Mouse (Mus musculus): ENCODE measurements around the gene Thada. TPM values are rescaled to one million over a fixed set of nuclear protein-coding genes. Genes with fewer than 3 reads are reported as not detected.

The Thada gene
- total and polyA plus RNA-seq, 3 experiments: 17.3 to 26.7 (median 22.2) TPM

DNA sequence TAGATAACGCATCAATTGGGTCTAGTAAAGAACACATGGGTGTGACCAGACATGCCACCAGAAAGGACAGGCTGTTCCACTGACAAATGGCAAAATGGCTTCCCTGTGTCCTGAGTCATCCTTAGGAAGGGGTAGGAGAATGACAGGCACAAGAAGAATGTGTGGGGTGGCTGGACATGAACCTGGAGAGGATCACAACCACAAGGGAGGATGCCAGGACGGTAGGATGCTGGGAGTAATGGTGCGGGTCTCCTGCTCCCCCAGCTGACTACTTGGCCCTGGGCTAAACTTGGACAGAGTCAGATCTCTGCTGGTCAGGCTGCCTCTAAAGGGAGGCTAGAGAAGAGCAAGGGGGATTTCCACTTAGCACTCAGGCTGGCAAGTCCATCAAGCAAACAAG is 270.2 kb downstream of the Thada start:
- DNase-seq (ENCODE audit: extremely low read depth): no peak
- no peak overlapping the region for H3K27ac ChIP-seq (ENCODE audit: insufficient read depth, low read depth)
- dilution Hi-C loops (cut with MboI; ENCODE audit: extremely low pct_ligation_motif_present, extremely low pct_unique_long_range_greater_than_20kb, low sequenced_read_pairs) (no loop called here), in situ Hi-C loops (cut with MboI; ENCODE audit: low pct_ligation_motif_present, low pct_unique_long_range_greater_than_20kb, low sequenced_read_pairs) (loop anchor here (5.0 to 10.0 kb wide), 3 partner anchors 181 to 321 kb away; no protein-coding TSS in a partner anchor)
- H3K4me1 ChIP-seq (ENCODE audit: control insufficient read depth in 1 of 2, insufficient read depth in 2 of 2): peaks cover 12 to 48% of the 10 kb centered on the region in 2 experiments
- no peak overlapping the region for H3K4me3 ChIP-seq (replicated peaks in 1 of 3; ENCODE audit: low read depth in 2 of 3, low read length in 2 of 3, poor library complexity in 1 of 3)
- no peak overlapping the region for H3K9ac ChIP-seq (ENCODE audit: insufficient read depth, low read depth)
- peaks cover 36 to 84% of the 10 kb centered on the region in 2 experiments for H3K36me3 ChIP-seq (replicated peaks in 1 of 2; ENCODE audit: control insufficient read depth in 1 of 2, insufficient read depth in 1 of 2, low read length in 1 of 2)
- no peaks in the 10 kb centered on the region for H3K9me3 ChIP-seq (replicated peaks; ENCODE audit: low read length)
- no peaks in the 10 kb centered on the region for H3K27me3 ChIP-seq (replicated peaks)
- TF ChIP-seq IRF4 (IDR thresholded peaks at IDR 0.05; ENCODE audit: low read depth, low read length): no peak
- no peak for TF ChIP-seq SMC3 (IDR thresholded peaks at IDR 0.05; ENCODE audit: low read depth, low read length)
- TF ChIP-seq RCOR1 (conservative IDR thresholded peaks at IDR 0.05; ENCODE audit: low read depth, low read length): no peak
- no peak for TF ChIP-seq CHD2 (IDR thresholded peaks at IDR 0.05; ENCODE audit: low read length)
- TF ChIP-seq NELFE (IDR thresholded peaks at IDR 0.05; ENCODE audit: low read depth, low read length): no peak
- no peak for TF ChIP-seq UBTF (IDR thresholded peaks at IDR 0.05; ENCODE audit: low read depth, low read length)
- no peak for TF ChIP-seq MYC (IDR thresholded peaks at IDR 0.05; ENCODE audit: low read depth, low read length)
- TF ChIP-seq ETS1 (conservative IDR thresholded peaks at IDR 0.05; ENCODE audit: low read depth, low read length): no peak
- no peak for TF ChIP-seq SIN3A (IDR thresholded peaks at IDR 0.05; ENCODE audit: low read length)
- no peak for TF ChIP-seq KAT2A (IDR thresholded peaks at IDR 0.05; ENCODE audit: insufficient replicate concordance, low read length)
- TF ChIP-seq POLR2AphosphoS2 (IDR thresholded peaks at IDR 0.05; ENCODE audit: low read depth, low read length): no peak
- no peak for TF ChIP-seq BHLHE40 (IDR thresholded peaks at IDR 0.05; ENCODE audit: low read depth, low read length)
- TF ChIP-seq HCFC1 (IDR thresholded peaks at IDR 0.05; ENCODE audit: low read depth, low read length): no peak
- no peaks in the 10 kb centered on the region for H3K79me2 ChIP-seq (replicated peaks; ENCODE audit: control insufficient read depth, extremely low read depth, insufficient read depth, poor library complexity, severe bottlenecking)
- H3K4me2 ChIP-seq (ENCODE audit: insufficient read depth, low read depth, poor library complexity, severe bottlenecking): no peak overlapping the region

DNA sequence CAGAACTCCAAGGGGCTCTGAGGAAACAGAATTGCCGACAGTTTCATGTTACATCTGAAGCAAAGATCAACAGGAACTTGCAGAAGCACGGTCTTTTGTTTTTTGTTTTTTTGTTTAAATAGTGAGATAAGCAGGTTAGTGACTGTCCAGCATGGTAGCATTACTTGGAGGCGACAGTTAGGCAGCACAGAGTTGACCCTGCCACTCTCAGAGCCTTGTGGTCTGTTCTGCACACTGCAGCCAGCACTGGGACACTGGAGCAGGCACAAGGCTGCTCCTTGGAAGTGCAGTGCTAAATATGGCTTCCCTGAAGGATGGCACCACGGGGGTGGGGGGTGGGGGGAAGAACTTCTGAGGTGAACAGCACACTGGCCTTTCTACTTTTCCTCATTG is 271.0 kb downstream of the Thada start:
- no peaks in the 10 kb centered on the region for H3K79me2 ChIP-seq (replicated peaks; ENCODE audit: control insufficient read depth, extremely low read depth, insufficient read depth, poor library complexity, severe bottlenecking)
- no peak overlapping the region for H3K4me2 ChIP-seq (ENCODE audit: insufficient read depth, low read depth, poor library complexity, severe bottlenecking)
- peaks cover 12 to 54% of the 10 kb centered on the region in 2 experiments for H3K4me1 ChIP-seq (ENCODE audit: control insufficient read depth in 1 of 2, insufficient read depth in 2 of 2)
- H3K36me3 ChIP-seq (replicated peaks in 1 of 2; ENCODE audit: control insufficient read depth in 1 of 2, insufficient read depth in 1 of 2, low read length in 1 of 2): peaks cover 36 to 84% of the 10 kb centered on the region in 2 experiments
- H3K9ac ChIP-seq (ENCODE audit: insufficient read depth, low read depth): no peak overlapping the region
- DNase-seq (ENCODE audit: extremely low read depth): no peak
- H3K27me3 ChIP-seq (replicated peaks): no peaks in the 10 kb centered on the region
- H3K27ac ChIP-seq (ENCODE audit: insufficient read depth, low read depth): no peak overlapping the region
- dilution Hi-C loops (cut with MboI; ENCODE audit: extremely low pct_ligation_motif_present, extremely low pct_unique_long_range_greater_than_20kb, low sequenced_read_pairs) (no loop called here), in situ Hi-C loops (cut with MboI; ENCODE audit: low pct_ligation_motif_present, low pct_unique_long_range_greater_than_20kb, low sequenced_read_pairs) (loop anchor here (5.0 to 10.0 kb wide), 3 partner anchors 182 to 320 kb away; no protein-coding TSS in a partner anchor)
- TF ChIP-seq RCOR1 (conservative IDR thresholded peaks at IDR 0.05; ENCODE audit: low read depth, low read length) (no peak), GABPA (IDR thresholded peaks at IDR 0.05; ENCODE audit: insufficient replicate concordance, low read depth, low read length) (no peak), ZMIZ1 (IDR thresholded peaks at IDR 0.05; ENCODE audit: low read depth, low read length) (no peak), CHD1 (IDR thresholded peaks at IDR 0.05; ENCODE audit: low read depth, low read length) (no peak)
- H3K4me3 ChIP-seq (replicated peaks in 1 of 3; ENCODE audit: low read depth in 2 of 3, low read length in 2 of 3, poor library complexity in 1 of 3): no peak overlapping the region
- H3K9me3 ChIP-seq (replicated peaks; ENCODE audit: low read length): no peaks in the 10 kb centered on the region

All from CH12.LX (cell line).